Mouse (Mus musculus): ENCODE results near the gene Il10. TPM values are rescaled to one million over a fixed set of nuclear protein-coding genes. Genes with fewer than 3 reads are reported as not detected.

Il10 gene
- 0.10 TPM in 1 of 2 replicates, not detected in the other for polyA plus RNA-seq (2015; fragmentation: Nextera tagmentation; extraction: Ambion mirVana)

DNA sequence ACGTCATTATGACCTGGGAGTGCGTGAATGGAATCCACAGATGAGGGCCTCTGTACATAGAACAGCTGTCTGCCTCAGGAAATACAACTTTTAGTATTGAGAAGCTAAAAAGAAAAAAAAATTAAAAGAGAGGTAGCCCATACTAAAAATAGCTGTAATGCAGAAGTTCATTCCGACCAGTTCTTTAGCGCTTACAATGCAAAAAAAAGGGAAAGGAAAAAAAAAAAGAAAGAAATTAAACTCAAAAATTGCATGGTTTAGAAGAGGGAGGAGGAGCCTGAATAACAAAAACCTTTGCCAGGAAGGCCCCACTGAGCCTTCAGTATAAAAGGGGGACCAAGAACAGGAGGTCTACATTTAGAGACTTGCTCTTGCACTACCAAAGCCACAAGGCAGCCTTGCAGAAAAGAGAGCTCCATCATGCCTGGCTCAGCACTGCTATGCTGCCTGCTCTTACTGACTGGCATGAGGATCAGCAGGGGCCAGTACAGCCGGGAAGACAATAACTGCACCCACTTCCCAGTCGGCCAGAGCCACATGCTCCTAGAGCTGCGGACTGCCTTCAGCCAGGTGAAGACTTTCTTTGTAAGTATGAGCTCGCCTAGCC lies at the start of gene Il10:
Il10 (plus strand) TSS at position 354 of the 607 bp plus-strand sequence.
- no peak within 1 kb of the TSS for H3K9ac ChIP-seq
- 71% methylated on average over 8 of the region's 8 CpGs for WGBS
- H3K4me3 ChIP-seq, result no peak within 1 kb of the TSS
- no peaks in the 10 kb centered on the region for H3K36me3 ChIP-seq
- H3K27ac ChIP-seq, result no peak within 1 kb of the TSS
- peaks cover 14% of the 10 kb centered on the region; the same call in 1 of the 2 replicates for H3K4me1 ChIP-seq
- no peaks in the 10 kb centered on the region for H3K9me3 ChIP-seq
- ATAC-seq (ENCODE audit: low FRiP score, low read depth), result no peak
- H3K4me2 ChIP-seq (replicated peaks), result no peak within 1 kb of the TSS
- no peaks in the 10 kb centered on the region for H3K27me3 ChIP-seq

DNA sequence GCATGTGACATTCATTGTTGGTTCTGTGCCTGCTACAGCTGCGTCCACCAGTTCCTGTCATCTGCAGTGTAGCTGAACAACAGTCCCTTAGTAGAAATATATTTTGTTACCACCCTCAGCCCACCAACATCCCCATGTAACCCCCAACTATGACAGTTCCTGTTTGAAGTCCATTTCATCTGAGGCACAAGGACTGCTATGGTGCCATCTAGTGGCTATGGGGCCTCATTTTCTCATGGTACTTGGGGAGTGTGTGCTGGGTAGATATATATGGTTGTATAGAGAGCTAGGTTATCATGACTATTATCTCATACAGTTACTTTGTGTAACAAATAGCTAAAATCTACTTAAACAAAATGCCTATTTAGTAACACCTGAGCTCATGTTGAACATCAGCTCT lies 40.2 kb upstream of the Il10 start:
- Histone ChIP-seq H3K9ac (no peak overlapping the region), H3K36me3 (no peaks in the 10 kb centered on the region), H3K9me3 (no peaks in the 10 kb centered on the region), H3K4me3 (no peak overlapping the region), H3K4me2 (replicated peaks) (no peak overlapping the region), H3K27me3 (no peaks in the 10 kb centered on the region), H3K27ac (no peak overlapping the region), H3K4me1 (no peaks in the 10 kb centered on the region)
- 60% methylated on average over 1 of the region's 1 CpGs for WGBS
- no peak for ATAC-seq (ENCODE audit: low FRiP score, low read depth)

DNA sequence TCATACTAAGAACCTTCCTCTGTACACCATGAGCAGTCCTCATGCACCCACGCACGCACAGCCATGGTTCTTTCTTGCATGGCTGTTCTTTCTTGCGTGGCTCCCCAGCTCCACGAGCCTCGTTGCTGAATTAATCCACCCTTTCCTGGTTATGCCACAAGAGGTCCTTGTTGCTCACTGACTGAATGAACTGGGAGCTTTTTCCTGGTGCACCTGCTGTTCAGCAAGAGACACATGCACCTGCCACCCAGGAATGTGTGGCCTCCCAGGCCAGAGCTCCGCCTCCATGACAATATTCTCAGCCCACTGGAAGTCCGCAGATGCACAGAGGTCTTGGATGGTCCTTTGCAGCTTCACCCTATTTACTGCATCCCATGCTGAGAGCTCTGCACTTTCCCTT lies 35.2 kb upstream of the Il10 start:
- Histone ChIP-seq H3K4me3 (no peak overlapping the region), H3K36me3 (no peaks in the 10 kb centered on the region), H3K9me3 (no peaks in the 10 kb centered on the region), H3K4me2 (replicated peaks) (no peak overlapping the region), H3K27me3 (no peaks in the 10 kb centered on the region), H3K27ac (no peak overlapping the region), H3K9ac (no peak overlapping the region), H3K4me1 (no peaks in the 10 kb centered on the region)
- WGBS, result 61% methylated on average over 7 of the region's 7 CpGs
- no peak for ATAC-seq (ENCODE audit: low FRiP score, low read depth)

DNA sequence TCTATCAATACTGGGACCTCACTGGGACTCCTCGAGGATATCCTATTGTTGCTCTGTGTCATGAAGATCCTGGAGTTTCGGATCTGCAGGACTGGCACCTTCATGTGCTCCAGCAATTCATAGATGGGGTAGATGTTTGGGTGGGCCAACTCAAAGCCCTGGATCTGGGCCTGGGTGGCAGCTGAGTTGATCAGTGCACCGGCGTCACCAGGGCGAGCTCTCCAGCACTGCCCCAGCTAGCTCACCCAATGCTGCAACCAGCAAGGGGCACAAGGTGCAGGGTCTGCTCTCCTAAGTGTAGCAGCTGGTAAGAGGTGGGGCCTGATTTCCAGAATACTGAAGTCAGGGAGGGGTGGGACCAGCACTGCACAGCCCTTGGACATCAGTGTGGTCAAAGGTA lies 32.6 kb upstream of the Il10 start:
- Histone ChIP-seq H3K4me2 (replicated peaks) (no peak overlapping the region), H3K36me3 (no peaks in the 10 kb centered on the region), H3K4me3 (no peak overlapping the region), H3K27me3 (no peaks in the 10 kb centered on the region), H3K9me3 (no peaks in the 10 kb centered on the region), H3K4me1 (no peaks in the 10 kb centered on the region), H3K27ac (no peak overlapping the region), H3K9ac (no peak overlapping the region)
- 88% methylated on average over 5 of the region's 5 CpGs for WGBS
- ATAC-seq (ENCODE audit: low FRiP score, low read depth), result no peak

DNA sequence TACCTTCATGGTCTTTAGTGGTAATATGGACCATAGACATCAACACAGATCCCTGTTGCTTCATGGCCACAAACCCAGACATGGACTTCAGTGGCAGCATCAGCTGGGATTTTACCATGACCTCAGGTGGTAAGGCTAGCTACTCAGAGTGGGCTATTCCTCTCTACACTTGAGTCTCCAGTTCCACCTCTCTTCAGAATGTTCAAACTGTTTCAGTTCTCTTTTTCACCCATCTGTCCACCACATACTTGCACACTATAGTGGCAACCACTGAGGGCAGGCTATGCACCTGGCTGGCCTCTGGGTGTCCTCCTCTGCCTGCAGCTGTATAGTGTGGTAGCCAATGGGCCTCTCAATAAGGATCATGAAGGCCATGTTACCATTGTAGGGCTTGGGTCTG lies 32.2 kb upstream of the Il10 start:
- Histone ChIP-seq H3K27ac (no peak overlapping the region), H3K9me3 (no peaks in the 10 kb centered on the region), H3K9ac (no peak overlapping the region), H3K4me1 (no peaks in the 10 kb centered on the region), H3K4me3 (no peak overlapping the region), H3K27me3 (no peaks in the 10 kb centered on the region), H3K36me3 (no peaks in the 10 kb centered on the region), H3K4me2 (replicated peaks) (no peak overlapping the region)
- ATAC-seq (ENCODE audit: low FRiP score, low read depth), result no peak

DNA sequence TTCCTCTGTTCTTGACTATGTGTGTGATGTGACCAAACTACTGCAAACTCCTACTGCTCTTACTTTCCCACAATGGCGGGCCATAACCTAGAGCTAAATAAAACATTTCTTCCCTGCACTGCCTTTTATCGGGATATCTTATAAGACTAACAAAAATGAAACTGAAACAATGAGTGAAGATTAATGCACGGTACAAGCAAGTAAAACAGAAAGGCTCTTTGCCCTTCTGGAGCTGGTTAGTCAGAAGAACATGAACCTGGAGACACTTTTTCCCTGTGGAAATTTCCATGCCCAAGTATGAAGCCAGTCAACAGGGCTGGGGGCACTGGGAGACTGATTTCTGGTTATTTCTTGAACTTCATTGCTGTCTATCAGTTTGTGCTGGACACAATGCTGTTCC lies 30.3 kb upstream of the Il10 start:
- H3K27ac ChIP-seq, result no peak overlapping the region
- ATAC-seq (ENCODE audit: low FRiP score, low read depth), result no peak
- H3K9ac ChIP-seq, result no peak overlapping the region
- 93% methylated on average over 3 of the region's 3 CpGs for WGBS
- H3K9me3 ChIP-seq, result no peaks in the 10 kb centered on the region
- H3K4me3 ChIP-seq, result no peak overlapping the region
- H3K36me3 ChIP-seq, result no peaks in the 10 kb centered on the region
- H3K27me3 ChIP-seq, result no peaks in the 10 kb centered on the region
- no peaks in the 10 kb centered on the region for H3K4me1 ChIP-seq
- H3K4me2 ChIP-seq (replicated peaks), result no peak overlapping the region

DNA sequence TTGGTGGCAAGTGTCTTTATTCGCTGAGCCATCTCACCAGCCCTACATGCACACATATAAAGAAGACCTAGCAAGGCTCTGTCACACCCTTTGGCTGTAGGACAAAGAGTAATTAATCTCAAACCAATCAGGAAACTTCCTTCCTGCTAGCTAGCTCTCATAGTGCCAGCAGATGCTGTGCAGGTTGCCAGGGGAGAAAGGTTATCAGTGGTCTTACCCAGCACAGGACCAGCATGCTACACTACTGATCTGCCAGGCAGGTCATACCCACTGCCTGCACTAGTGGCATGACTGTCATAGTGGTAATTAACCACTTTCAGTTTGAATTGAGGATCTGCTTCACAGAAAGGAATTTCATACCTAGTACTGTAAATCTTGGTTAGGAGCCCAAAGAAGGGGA lies 29.2 kb upstream of the Il10 start:
- Histone ChIP-seq H3K4me2 (replicated peaks) (no peak overlapping the region), H3K27me3 (no peaks in the 10 kb centered on the region), H3K4me1 (no peaks in the 10 kb centered on the region), H3K27ac (no peak overlapping the region), H3K9ac (no peak overlapping the region), H3K36me3 (no peaks in the 10 kb centered on the region), H3K9me3 (no peaks in the 10 kb centered on the region), H3K4me3 (no peak overlapping the region)
- 97% methylated on average over 1 of the region's 1 CpGs for WGBS
- ATAC-seq (ENCODE audit: low FRiP score, low read depth), result no peak

DNA sequence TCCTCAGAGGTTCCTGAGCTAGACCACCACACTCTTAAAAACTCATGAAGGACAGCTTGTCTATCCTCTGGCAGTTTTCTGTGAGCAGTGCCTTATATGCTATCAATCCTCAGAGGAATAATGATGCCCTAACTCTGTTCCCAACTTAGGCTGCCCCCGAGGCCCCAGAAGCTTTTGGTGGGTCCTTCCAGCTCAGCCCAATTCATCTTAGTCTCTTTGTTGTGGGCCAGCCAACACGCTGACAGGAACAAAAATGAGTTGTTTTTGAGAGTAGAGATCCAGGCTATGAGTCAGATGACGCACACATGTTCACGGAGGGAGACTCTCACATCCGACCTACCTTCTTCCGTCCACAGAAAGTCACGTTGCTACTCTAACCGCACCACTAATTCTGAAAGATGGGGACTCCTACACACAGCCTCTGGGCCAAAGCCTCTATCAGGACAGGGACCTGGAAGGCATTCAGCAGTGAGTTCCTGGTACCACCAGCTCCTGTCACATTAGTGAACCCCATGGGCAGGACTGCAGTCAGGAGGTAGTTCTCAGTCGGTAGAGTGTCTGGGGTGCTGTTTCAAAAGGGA lies 26.0 kb upstream of the Il10 start:
- H3K27me3 ChIP-seq, result no peaks in the 10 kb centered on the region
- no peak for ATAC-seq (ENCODE audit: low FRiP score, low read depth)
- H3K9me3 ChIP-seq, result no peaks in the 10 kb centered on the region
- H3K27ac ChIP-seq, result no peak overlapping the region
- no peaks in the 10 kb centered on the region for H3K36me3 ChIP-seq
- no peak overlapping the region for H3K9ac ChIP-seq
- no peaks in the 10 kb centered on the region for H3K4me1 ChIP-seq
- no peak overlapping the region for H3K4me3 ChIP-seq
- 86% methylated on average over 9 of the region's 9 CpGs for WGBS
- H3K4me2 ChIP-seq (replicated peaks), result no peak overlapping the region

DNA sequence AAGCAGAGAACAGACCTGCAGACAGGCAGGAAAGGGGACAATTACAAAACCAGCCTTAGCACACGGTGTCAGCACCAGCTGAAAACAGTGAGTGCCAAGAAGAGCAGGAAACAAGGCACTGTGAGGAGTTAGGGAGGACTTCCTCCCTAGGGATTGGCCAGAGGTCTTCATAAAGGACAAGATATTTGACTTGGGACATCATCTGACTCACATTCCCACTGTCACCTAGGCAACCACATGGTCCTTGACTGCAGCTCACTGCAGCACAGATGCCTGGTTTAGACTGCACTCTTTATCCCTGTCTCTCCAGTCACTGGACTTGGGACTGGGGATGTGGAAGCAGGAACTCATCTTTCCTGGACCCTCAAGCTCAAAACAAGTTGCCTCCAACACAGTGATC lies 24.1 kb upstream of the Il10 start:
- Histone ChIP-seq H3K4me3 (no peak overlapping the region), H3K4me1 (no peaks in the 10 kb centered on the region), H3K4me2 (replicated peaks) (no peak overlapping the region), H3K27me3 (no peaks in the 10 kb centered on the region), H3K9me3 (no peaks in the 10 kb centered on the region), H3K36me3 (no peaks in the 10 kb centered on the region), H3K27ac (no peak overlapping the region), H3K9ac (no peak overlapping the region)
- ATAC-seq (ENCODE audit: low FRiP score, low read depth), result no peak
- WGBS, result 56% methylated on average over 1 of the region's 1 CpGs

DNA sequence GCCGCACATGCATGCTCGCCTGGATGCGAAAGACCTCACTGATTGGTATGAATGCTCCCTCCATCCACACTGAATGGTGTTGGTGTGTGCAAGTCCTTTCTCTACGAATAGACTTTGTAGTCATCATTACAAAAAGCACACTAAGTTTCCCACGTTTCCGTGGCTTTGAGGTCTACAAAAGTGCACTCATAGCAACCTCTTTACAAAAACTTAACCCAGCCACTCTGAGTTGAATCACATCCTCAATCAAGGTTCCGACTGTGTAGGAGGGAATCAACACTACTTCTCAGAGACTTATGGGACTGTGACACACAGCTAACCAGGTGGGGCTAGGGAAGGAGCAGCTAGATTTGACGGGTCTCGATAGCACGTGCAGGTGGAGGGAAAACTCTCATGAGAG lies 23.3 kb upstream of the Il10 start:
- Histone ChIP-seq H3K9me3 (no peaks in the 10 kb centered on the region), H3K4me1 (no peaks in the 10 kb centered on the region), H3K4me3 (no peak overlapping the region), H3K4me2 (replicated peaks) (no peak overlapping the region), H3K9ac (no peak overlapping the region), H3K36me3 (no peaks in the 10 kb centered on the region), H3K27ac (no peak overlapping the region), H3K27me3 (no peaks in the 10 kb centered on the region)
- ATAC-seq (ENCODE audit: low FRiP score, low read depth), result no peak
- 91% methylated on average over 10 of the region's 10 CpGs for WGBS

DNA sequence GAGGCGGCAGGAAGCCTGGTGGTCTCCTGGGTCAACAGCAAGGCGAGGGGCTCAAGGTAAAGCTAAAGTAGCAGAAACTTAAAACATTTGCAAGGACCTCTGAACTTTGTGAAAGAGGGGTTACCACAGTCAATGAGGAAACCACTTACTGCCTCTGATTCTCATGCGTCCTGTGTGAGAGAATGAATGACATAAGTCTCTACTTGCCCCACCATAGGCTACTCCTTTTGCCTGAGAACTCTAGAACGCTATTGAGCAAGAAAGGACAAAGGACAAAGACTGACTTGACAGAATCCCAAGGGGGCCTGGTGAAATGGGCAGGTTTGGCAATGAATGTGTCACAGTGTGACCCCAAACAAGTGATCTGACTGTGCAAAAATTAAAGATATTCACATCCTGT lies 22.2 kb upstream of the Il10 start:
- no peaks in the 10 kb centered on the region for H3K4me1 ChIP-seq
- H3K9me3 ChIP-seq, result no peaks in the 10 kb centered on the region
- no peaks in the 10 kb centered on the region for H3K36me3 ChIP-seq
- ATAC-seq (ENCODE audit: low FRiP score, low read depth), result no peak
- H3K27ac ChIP-seq, result no peak overlapping the region
- H3K27me3 ChIP-seq, result no peaks in the 10 kb centered on the region
- H3K9ac ChIP-seq, result no peak overlapping the region
- WGBS, result 82% methylated on average over 4 of the region's 4 CpGs
- H3K4me3 ChIP-seq, result no peak overlapping the region
- H3K4me2 ChIP-seq (replicated peaks), result no peak overlapping the region

DNA sequence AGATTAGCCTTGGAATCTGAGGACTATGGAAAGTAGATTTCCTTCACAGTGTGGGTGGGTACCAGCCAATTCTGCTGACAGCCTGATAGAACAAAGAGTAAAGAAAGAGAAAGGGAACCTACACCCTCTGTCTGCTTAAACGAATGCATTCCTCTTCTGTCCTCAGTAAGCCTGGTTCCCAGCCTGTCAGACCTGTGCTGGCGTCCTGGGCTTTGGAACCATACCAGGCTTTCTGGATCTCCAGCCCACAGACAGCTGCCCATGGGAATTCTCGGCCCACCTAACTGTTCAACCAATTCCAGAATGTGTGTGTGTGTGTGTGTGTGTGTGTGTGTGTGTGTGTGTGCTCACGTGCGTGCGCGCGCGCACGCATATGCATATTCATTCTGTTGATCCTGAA lies 21.3 kb upstream of the Il10 start:
- Histone ChIP-seq H3K4me3 (no peak overlapping the region), H3K9ac (no peak overlapping the region), H3K36me3 (no peaks in the 10 kb centered on the region), H3K27me3 (no peaks in the 10 kb centered on the region), H3K4me2 (replicated peaks) (no peak overlapping the region), H3K27ac (no peak overlapping the region), H3K9me3 (no peaks in the 10 kb centered on the region), H3K4me1 (no peaks in the 10 kb centered on the region)
- no peak for ATAC-seq (ENCODE audit: low FRiP score, low read depth)
- WGBS, result 89% methylated on average over 10 of the region's 10 CpGs

DNA sequence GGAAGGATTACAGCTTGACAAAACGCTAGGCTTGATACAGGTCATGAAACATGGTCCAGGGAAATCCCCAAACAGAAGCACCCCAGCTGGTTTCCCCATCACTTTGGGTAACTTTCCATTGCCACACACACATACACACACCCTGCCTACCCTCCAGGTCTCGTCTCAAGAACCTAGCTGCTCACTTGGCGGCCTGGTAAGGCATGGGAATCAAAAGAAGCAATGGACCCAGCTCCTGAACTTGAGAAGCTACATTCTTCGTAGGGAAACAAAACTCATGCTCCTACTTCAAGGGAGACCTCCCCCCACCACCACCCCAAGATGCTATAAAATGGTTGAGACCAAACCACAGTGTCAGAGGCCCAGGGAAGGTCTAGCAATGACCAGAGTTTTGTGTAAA lies 19.9 kb upstream of the Il10 start:
- Histone ChIP-seq H3K9ac (no peak overlapping the region), H3K4me2 (replicated peaks) (no peak overlapping the region), H3K27me3 (no peaks in the 10 kb centered on the region), H3K4me3 (no peak overlapping the region), H3K27ac (no peak overlapping the region), H3K36me3 (no peaks in the 10 kb centered on the region), H3K4me1 (no peaks in the 10 kb centered on the region), H3K9me3 (no peaks in the 10 kb centered on the region)
- 81% methylated on average over 4 of the region's 4 CpGs for WGBS
- ATAC-seq (ENCODE audit: low FRiP score, low read depth), result no peak

All from limb, embryonic 13.5 days (tissue).